Comparison of ENCODE assay signal across 10 mouse cellular contexts in genomic region chr1:194310373-194310772, GRCm38 (mm10).
DNase-seq lines count a peak whose midpoint lies in the region; ATAC-seq lines count a peak whose summit lies in the region.
"Had no signal": no experiment of that assay in that cellular context is flagged by ENCODE, and none has a peak within 500 bp of the region (broad histone marks: within the 10 kb centered on the region; RNA-seq: fewer than 3 reads in every experiment).

No protein-coding gene starts in this region.

- WGBS in limb, embryonic 10.5 days = 31% methylated on average over 2 of the region's 2 CpGs

- intact Hi-C loops in left cerebral cortex, postnatal 4 days (cut with DNase I) = no loop called here
- intact Hi-C loops in gastrocnemius, postnatal 36 days (cut with DNase I) = no loop called here

- H3K4me1 ChIP-seq in limb, embryonic 10.5 days = peaks cover 16% of the 10 kb centered on the region

- H3K27me3 ChIP-seq in limb, embryonic 10.5 days (ENCODE audit: low read depth, poor library complexity, severe bottlenecking) = no peaks in the 10 kb centered on the region

- no peaks in the 10 kb centered on the region for H3K9me3 ChIP-seq in limb, embryonic 10.5 days (replicated peaks)

- no peak for ATAC-seq in inflammation-experienced regulatory T-cells, adult 6 months

- peak; percentile 69 for DNase-seq in left cerebral cortex, postnatal 4 days
- no peak for DNase-seq in left cerebral cortex, adult 9 months (ENCODE audit: low spot score in 2 of 2)
- DNase-seq in cerebellum, adult 18-20 months = peak; percentile 37 to 43
- DNase-seq in embryo, embryonic 10.5 days (ENCODE audit: low spot score) = peak; percentile 65
- DNase-seq in limb, embryonic 10.5 days (ENCODE audit: low spot score) = peak; percentile 34
- no peak for DNase-seq in c-Kit-positive CD71-positive TER-119-positive erythroid progenitor cells, embryonic 14.5 days (ENCODE audit: low spot score)
- no peak for DNase-seq in gastrocnemius, postnatal 36 days
- DNase-seq: lung, postnatal 36 days; spleen, adult 18-20 months had no signal

- H3K4me3 ChIP-seq in limb, embryonic 10.5 days = no peak overlapping the region

- no peak overlapping the region for H3K27ac ChIP-seq in limb, embryonic 10.5 days

- no peaks in the 10 kb centered on the region for H3K36me3 ChIP-seq in limb, embryonic 10.5 days

Comparison
In these comparisons a context has a peak if more than half of its experiments do, and no peak if none do; other contexts are left out.
1. DNase-seq: peak in left cerebral cortex, postnatal 4 days (single experiment), cerebellum, adult 18-20 months (2 of 2), embryo, embryonic 10.5 days (single experiment) and limb, embryonic 10.5 days (single experiment); none in left cerebral cortex, adult 9 months (0 of 2), c-Kit-positive CD71-positive TER-119-positive erythroid progenitor cells, embryonic 14.5 days (single experiment) and gastrocnemius, postnatal 36 days (0 of 2).